Mouse (Mus musculus) heart, adult 18-20 months (tissue): ENCODE data around the gene Oat. TPM values are rescaled to one million over a fixed set of nuclear protein-coding genes. Genes with fewer than 3 reads are reported as not detected.

ENCODE experiments used
- DNase-seq, 2 experiments: peaks; one replicate each; pipeline ENCODE4 v3.0.0; 2021 to 2022; ENCODE audit warnings: mixed read lengths in 1 of 2
- total RNA-seq, 2 experiments: library from RNA; stranded (reverse); gene quantifications; 2 replicates each; pipeline ENCODE4 v1.2.3; 2021

Oat gene
- total RNA-seq, 2 experiments from 2014 or later = 174 to 186 TPM

DNA sequence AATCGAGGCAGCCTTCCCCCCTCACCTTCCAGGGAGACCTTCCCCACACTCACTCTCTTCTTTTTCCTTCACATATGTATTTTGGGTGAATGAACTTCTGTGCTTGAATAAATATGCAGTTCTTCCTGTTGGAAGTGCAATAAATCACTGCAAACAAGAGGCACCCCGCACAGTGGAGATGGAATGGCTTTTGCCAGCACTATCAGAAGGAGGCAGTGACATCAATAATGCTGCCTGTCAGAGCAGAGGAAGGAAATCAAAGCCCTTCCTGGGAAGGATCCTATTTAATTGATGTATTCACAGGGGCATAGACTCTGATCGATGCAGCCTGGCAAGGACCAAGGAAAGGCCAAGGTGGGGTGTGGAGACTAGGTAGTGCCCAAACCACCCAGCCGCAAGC, 33.8 kb downstream of the Oat start:
- DNase-seq = no peak

GRCm38 (mm10) chr7:132541566-132541965, 34.6 kb downstream of the Oat start:
- no peak for DNase-seq

DNA sequence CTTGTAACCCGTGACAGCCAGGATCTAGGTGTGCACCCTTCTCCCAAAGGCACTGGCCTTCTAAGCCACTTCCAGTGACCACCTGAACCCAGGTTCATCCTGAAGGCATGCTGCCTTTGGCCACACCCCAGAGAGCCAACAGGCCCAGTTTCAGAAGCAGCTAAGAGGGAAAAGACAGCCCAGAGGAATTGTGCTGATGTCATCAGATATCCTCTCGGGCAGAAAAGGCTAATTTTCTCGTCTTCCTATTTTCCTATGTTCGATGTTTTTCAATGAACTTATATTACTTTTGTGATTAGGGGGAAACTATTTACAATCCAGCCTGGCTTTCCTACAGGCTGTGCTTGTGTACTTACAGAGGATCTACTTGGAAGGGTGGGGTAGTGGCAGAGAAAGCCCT, 35.6 kb downstream of the Oat start:
- no peak for DNase-seq

DNA sequence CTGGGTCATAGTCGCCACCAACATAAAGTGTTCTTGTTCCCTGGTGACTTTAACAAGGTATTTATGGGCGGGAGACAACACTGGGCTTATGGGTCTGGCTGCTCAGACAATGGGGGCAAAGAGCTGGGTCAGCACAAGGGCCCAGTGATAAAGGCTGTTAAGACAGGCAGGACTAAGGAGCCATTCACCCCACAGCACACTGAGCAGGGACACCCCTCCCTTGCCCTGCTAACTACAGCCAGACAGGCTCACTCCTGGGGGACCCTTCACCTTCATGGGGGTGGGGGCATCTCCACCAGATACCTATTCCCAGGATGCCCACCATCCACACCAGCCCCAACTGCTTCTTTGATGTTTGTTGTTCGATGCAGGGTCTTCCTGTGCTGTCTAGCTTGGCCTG, 47.0 kb downstream of the Oat start:
- DNase-seq = no peak

DNA sequence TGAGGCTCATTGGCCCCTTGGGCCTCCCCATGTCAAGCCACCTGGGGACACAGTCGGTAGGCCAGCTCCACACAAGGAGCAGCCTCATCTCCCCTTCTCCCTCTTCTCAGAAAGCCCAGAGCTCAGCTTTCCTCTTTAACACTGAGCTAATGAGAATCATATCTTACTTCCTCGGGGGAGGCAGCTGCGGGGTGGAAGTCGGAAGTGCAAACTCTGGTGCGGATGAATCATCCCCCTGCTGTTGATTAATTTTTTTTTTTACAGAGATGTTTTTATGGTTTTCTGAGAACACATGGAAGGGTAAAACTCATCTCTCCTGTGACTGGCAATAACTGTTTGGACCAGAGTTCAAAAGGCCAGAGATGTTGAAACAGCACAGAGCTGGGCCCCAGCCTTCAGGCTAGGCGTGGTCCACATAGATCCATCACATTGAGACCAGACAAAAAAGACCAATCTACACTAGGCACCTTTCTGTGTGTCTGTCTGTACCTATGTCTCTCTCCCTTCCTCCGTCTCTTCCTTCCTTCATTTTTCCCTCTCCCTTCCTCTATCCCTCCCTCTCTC, 62.7 kb downstream of the Oat start:
- no peak for DNase-seq

DNA sequence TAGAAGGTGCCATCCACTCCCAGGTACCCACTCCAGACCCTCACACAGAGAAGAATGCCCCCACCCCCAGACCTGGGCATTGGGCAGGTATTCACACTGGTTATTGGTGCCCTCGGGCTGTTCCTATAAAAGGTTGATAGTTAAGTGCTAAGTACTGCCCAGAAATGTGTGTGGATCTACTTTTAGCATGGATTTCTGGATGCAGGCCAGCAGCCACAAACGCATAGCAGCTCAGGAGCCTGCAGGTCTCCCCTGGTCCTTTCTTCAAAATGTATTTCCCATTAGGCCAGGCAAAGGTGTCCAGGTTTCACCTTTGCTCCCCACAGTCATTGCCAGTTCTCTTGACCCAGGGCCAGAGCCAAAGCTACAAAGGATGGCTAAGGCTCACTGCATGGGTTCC, 67.1 kb downstream of the Oat start:
- peak; percentile 28 to 34 for DNase-seq

Other genes with a start within 250 kb of the Oat start
- gene Nkx1-2, start 23.2 kb upstream of the Oat start, total RNA-seq = not detected
- gene Lhpp, start 34.2 kb upstream of the Oat start, total RNA-seq = 10 to 100 TPM; 14.3 to 16.4 TPM
- gene Fam53b, start 237.5 kb upstream of the Oat start, total RNA-seq = 10 to 100 TPM; 21.3 to 22.5 TPM